In genomic region chrX:147328289-147328688, GRCm38 (mm10) we compare ENCODE assay signal across 20 mouse cellular contexts.
A peak's percentile ranks its signal among the peaks of the same experiment; 100 is the strongest.
DNase-seq lines count a peak whose midpoint lies in the region; ATAC-seq and TF ChIP-seq lines count a peak whose summit lies in the region.
"Had no signal": no experiment of that assay in that cellular context is flagged by ENCODE, and none has a peak within 500 bp of the region (broad histone marks: within the 10 kb centered on the region; RNA-seq: fewer than 3 reads in every experiment).

No protein-coding gene starts in this region.

- no peak overlapping the region for H3K4me2 ChIP-seq in limb, embryonic 11.5 days (ENCODE audit: low read depth, severe bottlenecking)
- H3K4me2 ChIP-seq: embryonic facial prominence, embryonic 15.5 days; limb, embryonic 15.5 days; midbrain, embryonic 12.5 days had no signal

- H3K4me1 ChIP-seq in limb, embryonic 11.5 days (ENCODE audit: control insufficient read depth, insufficient read depth, low read length) = no peaks in the 10 kb centered on the region
- H3K4me1 ChIP-seq in limb, embryonic 10.5 days = no peaks in the 10 kb centered on the region
- H3K4me1 ChIP-seq: embryonic facial prominence, embryonic 15.5 days; forebrain, embryonic 10.5 days; limb, embryonic 15.5 days; midbrain, embryonic 12.5 days had no signal

- H3K27me3 ChIP-seq in limb, embryonic 11.5 days (ENCODE audit: control insufficient read depth, insufficient read depth, low read length) = no peaks in the 10 kb centered on the region
- no peaks in the 10 kb centered on the region for H3K27me3 ChIP-seq in limb, embryonic 10.5 days (ENCODE audit: low read depth, poor library complexity, severe bottlenecking)
- H3K27me3 ChIP-seq: embryonic facial prominence, embryonic 15.5 days; limb, embryonic 15.5 days; midbrain, embryonic 12.5 days had no signal

- no peak for ATAC-seq in limb, embryonic 11.5 days (ENCODE audit: insufficient number of reproducible peaks, low FRiP score, low TSS enrichment, low read depth)
- ATAC-seq: CD4-positive, CD25-positive, alpha-beta regulatory T cell, adult 4 months had no signal

- no peak overlapping the region for H3K27ac ChIP-seq in limb, embryonic 11.5 days (replicated peaks; ENCODE audit: low read depth, low read length)
- H3K27ac ChIP-seq in limb, embryonic 10.5 days = no peak overlapping the region
- no peak overlapping the region for H3K27ac ChIP-seq in layer of hippocampus, adult 2 months
- H3K27ac ChIP-seq: embryonic facial prominence, embryonic 15.5 days; forebrain, embryonic 10.5 days; heart, adult 2 months; limb, embryonic 15.5 days; midbrain, embryonic 12.5 days had no signal

- WGBS in limb, embryonic 11.5 days = 21% methylated on average over 3 of the region's 3 CpGs
- WGBS in limb, embryonic 10.5 days = 17% methylated on average over 3 of the region's 3 CpGs

- no peak for TF ChIP-seq CTCF in layer of hippocampus, adult 2 months (conservative IDR thresholded peaks at IDR 0.05)

- no peak overlapping the region for H3K9ac ChIP-seq in limb, embryonic 11.5 days (ENCODE audit: low read length)
- H3K9ac ChIP-seq: embryonic facial prominence, embryonic 15.5 days; limb, embryonic 15.5 days; midbrain, embryonic 12.5 days had no signal

- no peak overlapping the region for H3K4me3 ChIP-seq in limb, embryonic 11.5 days (ENCODE audit: low read depth, low read length)
- no peak overlapping the region for H3K4me3 ChIP-seq in limb, embryonic 10.5 days
- no peak overlapping the region for H3K4me3 ChIP-seq in layer of hippocampus, adult 2 months
- H3K4me3 ChIP-seq: embryonic facial prominence, embryonic 15.5 days; forebrain, embryonic 10.5 days; heart, adult 2 months; limb, embryonic 15.5 days; midbrain, embryonic 12.5 days had no signal

- no peaks in the 10 kb centered on the region for H3K9me3 ChIP-seq in limb, embryonic 11.5 days (ENCODE audit: control insufficient read depth, low read length)
- no peaks in the 10 kb centered on the region for H3K9me3 ChIP-seq in limb, embryonic 10.5 days (replicated peaks)
- H3K9me3 ChIP-seq: embryonic facial prominence, embryonic 15.5 days; forebrain, embryonic 10.5 days; G1E; limb, embryonic 15.5 days; midbrain, embryonic 12.5 days had no signal

- DNase-seq in limb, embryonic 11.5 days (ENCODE audit: low spot score) = peak; percentile 21
- DNase-seq in limb, embryonic 10.5 days (ENCODE audit: low spot score) = no peak
- DNase-seq in embryo, embryonic 10.5 days (ENCODE audit: low spot score) = peak; percentile 29
- peak; percentile 32 for DNase-seq in kidney, postnatal 14 days
- no peak for DNase-seq in left cerebral cortex, adult 18-20 months (ENCODE audit: low spot score in 2 of 2)
- DNase-seq in layer of hippocampus, adult 2 months (ENCODE audit: low spot score in 2 of 2) = no peak
- DNase-seq in urinary bladder, postnatal 4 days (ENCODE audit: low spot score in 2 of 2) = no peak
- DNase-seq: cerebellum, adult 18-20 months; cerebellum, postnatal 36 days; gastrocnemius, postnatal 10 days; heart, adult 2 months; lung, postnatal 36 days; retina, postnatal 1 day; thymus, postnatal 4 days had no signal

- H3K36me3 ChIP-seq in limb, embryonic 11.5 days (ENCODE audit: control insufficient read depth, insufficient read depth, low read length) = no peaks in the 10 kb centered on the region
- H3K36me3 ChIP-seq in limb, embryonic 10.5 days = no peaks in the 10 kb centered on the region
- H3K36me3 ChIP-seq: embryonic facial prominence, embryonic 15.5 days; forebrain, embryonic 10.5 days; G1E; limb, embryonic 15.5 days; midbrain, embryonic 12.5 days had no signal

Comparison
In these comparisons a context has a peak if more than half of its experiments do, and no peak if none do; other contexts are left out.
1. DNase-seq: peak in limb, embryonic 11.5 days (single experiment), embryo, embryonic 10.5 days (single experiment) and kidney, postnatal 14 days (single experiment); none in limb, embryonic 10.5 days (single experiment), left cerebral cortex, adult 18-20 months (0 of 2), layer of hippocampus, adult 2 months (0 of 2) and urinary bladder, postnatal 4 days (0 of 2).